Comparison of ENCODE assay signal across 8 mouse cellular contexts in the genomic region with DNA sequence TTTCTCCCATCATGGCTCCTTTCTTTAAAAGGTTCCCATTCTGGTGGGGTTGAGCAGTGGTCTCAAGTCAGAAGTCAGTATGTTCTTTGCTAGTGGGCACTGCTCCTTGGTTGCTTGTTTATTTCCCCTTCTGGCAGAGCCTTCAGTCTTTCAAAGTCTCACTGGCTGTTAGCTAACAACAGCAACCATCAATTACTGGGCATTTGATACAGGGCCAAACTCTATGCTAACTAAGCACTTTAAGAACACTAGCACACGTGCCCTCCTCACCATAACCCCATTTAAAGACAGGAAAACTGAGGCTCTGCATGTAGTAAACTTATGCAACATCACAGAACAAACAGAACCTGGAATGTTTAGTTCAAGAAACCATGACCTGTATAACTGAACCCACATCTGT. TPM values are rescaled to one million over a fixed set of nuclear protein-coding genes. Genes with fewer than 3 reads are reported as not detected.
DNase-seq lines count a peak whose midpoint lies in the region; ATAC-seq and TF ChIP-seq lines count a peak whose summit lies in the region.

No protein-coding gene starts in this region.

- H3K9ac ChIP-seq in heart, adult 2 months (ENCODE audit: low read depth, low read length) = no peak overlapping the region
- no peak overlapping the region for H3K9ac ChIP-seq in forebrain, embryonic 13.5 days

- no peak for DNase-seq in heart, adult 2 months
- no peak for DNase-seq in heart, postnatal 36 days
- DNase-seq in 3T3-L1 (ENCODE audit: low read depth, low spot score) = peak; percentile 10
- no peak for DNase-seq in testis, postnatal 10 days (ENCODE audit: low spot score)
- DNase-seq in right cerebral cortex, adult 2 months (ENCODE audit: low spot score in 2 of 2) = no peak
- no peak for DNase-seq in lung, adult 18-20 months

- no peak for TF ChIP-seq CTCF in heart, adult 2 months (IDR thresholded peaks at IDR 0.05)

- ATAC-seq in forebrain, embryonic 13.5 days = no peak

- 51% methylated on average over 1 of the region's 1 CpGs for WGBS in heart, adult 2 months
- 53% methylated on average over 1 of the region's 1 CpGs for WGBS in forebrain, embryonic 13.5 days
- WGBS in macrophage (ENCODE audit: missing documents) = 73% methylated on average over 1 of the region's 1 CpGs

- H3K27ac ChIP-seq in heart, adult 2 months = peak overlapping the region; percentile 69
- peak overlapping the region; percentile 65 for H3K27ac ChIP-seq in forebrain, embryonic 13.5 days
- H3K27ac ChIP-seq in macrophage = peak overlapping the region; percentile 60

- no peaks in the 10 kb centered on the region for H3K27me3 ChIP-seq in heart, adult 2 months (ENCODE audit: control insufficient read depth, insufficient read depth, low read length)
- H3K27me3 ChIP-seq in forebrain, embryonic 13.5 days = no peaks in the 10 kb centered on the region

- H3K4me1 ChIP-seq in heart, adult 2 months (ENCODE audit: control insufficient read depth, insufficient read depth, low read length) = peaks cover 7% of the 10 kb centered on the region
- H3K4me1 ChIP-seq in forebrain, embryonic 13.5 days = peaks cover 18% of the 10 kb centered on the region

- no peak for TF ChIP-seq POLR2A in heart, adult 2 months (IDR thresholded peaks at IDR 0.05; ENCODE audit: insufficient read depth, low read depth, low read length)

- H3K9me3 ChIP-seq in forebrain, embryonic 13.5 days (replicated peaks) = no peaks in the 10 kb centered on the region

- no peak overlapping the region for H3K4me3 ChIP-seq in heart, adult 2 months
- no peak overlapping the region for H3K4me3 ChIP-seq in forebrain, embryonic 13.5 days
- no peak overlapping the region for H3K4me3 ChIP-seq in macrophage (ENCODE audit: inconsistent target)

- no peak for TF ChIP-seq EP300 in heart, adult 2 months (IDR thresholded peaks at IDR 0.05; ENCODE audit: insufficient read depth, low read depth, low read length)

- H3K79me2 ChIP-seq in heart, adult 2 months (replicated peaks; ENCODE audit: control insufficient read depth, insufficient read depth, low read length) = no peaks in the 10 kb centered on the region
- no peaks in the 10 kb centered on the region; the same call in 1 of the 2 replicates for H3K79me2 ChIP-seq in macrophage (ENCODE audit: inconsistent target)

- H3K4me2 ChIP-seq in forebrain, embryonic 13.5 days = no peak overlapping the region

- intact Hi-C loops in heart, adult 2 months (cut with DNase I) = no loop called here
- intact Hi-C loops in heart, postnatal 36 days (cut with DNase I) = no loop called here

- H3K36me3 ChIP-seq in heart, adult 2 months (ENCODE audit: control insufficient read depth, insufficient read depth, low read length) = peaks cover 17% of the 10 kb centered on the region
- peaks cover 21% of the 10 kb centered on the region for H3K36me3 ChIP-seq in forebrain, embryonic 13.5 days (ENCODE audit: poor library complexity, severe bottlenecking)
- peaks cover 16% of the 10 kb centered on the region; the same call in 1 of the 2 replicates for H3K36me3 ChIP-seq in macrophage (ENCODE audit: inconsistent target)

RNA-seq across cellular contexts. Expression of gene Lyrm1, which starts 33.5 kb away (rescaled TPM):
- 1 to 10 TPM; 9.1 to 9.6 TPM for total RNA-seq in heart, adult 2 months (2021)
- 5.9 and 8.6 TPM in 2 replicates for polyA plus RNA-seq in heart, adult 2 months (2012; rRNA removed)
- total RNA-seq in heart, postnatal 36 days (2021) = 1 to 10 TPM; 7.9 to 9.0 TPM
- polyA plus RNA-seq in forebrain, embryonic 13.5 days (2015; fragmentation: Nextera tagmentation; extraction: Ambion mirVana) = 12.2 and 13.9 TPM in 2 replicates
- 10 to 100 TPM in 6 of 26 experiments, 1 to 10 TPM in 20; 2.7 to 15.7 (median 7.0) TPM for total RNA-seq in macrophage (2018; cell fraction: chromatin; rRNA removed)
- 10 to 100 TPM in 11 of 26 experiments, 1 to 10 TPM in 15; 5.2 to 15.4 (median 9.2) TPM for total RNA-seq in macrophage (2018; cell fraction: cytosol; rRNA removed)
- total RNA-seq in macrophage (2018; cell fraction: nucleus; rRNA removed) = 10 to 100 TPM in 8 of 26 experiments, 1 to 10 TPM in 18; 4.9 to 13.5 (median 8.6) TPM
- 6.2 to 21.0 TPM (median 8.1 TPM) in 3 replicates for polyA plus RNA-seq in macrophage (2018)

RNA-seq across cellular contexts. Expression of gene Dcun1d3, which starts 33.9 kb away (rescaled TPM):
- 10 to 100 TPM; 12.6 to 14.6 TPM for total RNA-seq in heart, adult 2 months (2021)
- 3.7 and 6.5 TPM in 2 replicates for polyA plus RNA-seq in heart, adult 2 months (2012; rRNA removed)
- total RNA-seq in heart, postnatal 36 days (2021) = 10 to 100 TPM in 1 of 2 experiments, 1 to 10 TPM in 1; 9.2 to 14.5 TPM
- polyA plus RNA-seq in forebrain, embryonic 13.5 days (2015; fragmentation: Nextera tagmentation; extraction: Ambion mirVana) = 16.2 and 18.8 TPM in 2 replicates
- 10 to 100 TPM; 26.4 to 85.5 (median 42.5) TPM for total RNA-seq in macrophage (2018; cell fraction: chromatin; rRNA removed)
- total RNA-seq in macrophage (2018; cell fraction: cytosol; rRNA removed) = 10 to 100 TPM in 22 of 26 experiments, 1 to 10 TPM in 4; 9.5 to 30.1 (median 12.5) TPM
- 10 to 100 TPM; 25.7 to 99.9 (median 40.9) TPM for total RNA-seq in macrophage (2018; cell fraction: nucleus; rRNA removed)
- 6.6 to 9.8 TPM (median 9.0 TPM) in 3 replicates for polyA plus RNA-seq in macrophage (2018)
